Mouse (Mus musculus) cerebellum, adult 9-11 months (tissue): ENCODE results near the gene Ubap1.
A peak's percentile ranks its signal among the peaks of the same experiment; 100 is the strongest.

Experiments
- DNase-seq: peaks from one replicate; pipeline ENCODE4 v3.0.0; 2022

The Ubap1 gene

DNA sequence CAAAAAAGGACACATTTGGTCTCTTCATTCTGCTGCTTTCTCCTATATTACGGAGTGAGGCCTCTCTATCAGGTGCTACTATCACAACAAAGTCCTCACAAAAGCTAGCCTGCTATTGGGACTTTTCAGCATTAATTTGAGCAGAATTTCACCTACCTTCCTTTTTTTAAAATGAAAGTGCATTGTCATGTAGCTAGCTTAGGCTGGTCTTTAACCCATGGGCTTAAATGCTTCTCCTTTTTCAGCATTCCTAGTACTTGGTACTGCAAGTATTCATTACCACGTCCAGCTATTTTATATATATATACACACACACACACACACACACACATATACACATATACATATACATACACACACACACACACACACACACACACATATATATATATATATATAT, 9.9 kb downstream of the Ubap1 start:
- DNase-seq = no peak

DNA sequence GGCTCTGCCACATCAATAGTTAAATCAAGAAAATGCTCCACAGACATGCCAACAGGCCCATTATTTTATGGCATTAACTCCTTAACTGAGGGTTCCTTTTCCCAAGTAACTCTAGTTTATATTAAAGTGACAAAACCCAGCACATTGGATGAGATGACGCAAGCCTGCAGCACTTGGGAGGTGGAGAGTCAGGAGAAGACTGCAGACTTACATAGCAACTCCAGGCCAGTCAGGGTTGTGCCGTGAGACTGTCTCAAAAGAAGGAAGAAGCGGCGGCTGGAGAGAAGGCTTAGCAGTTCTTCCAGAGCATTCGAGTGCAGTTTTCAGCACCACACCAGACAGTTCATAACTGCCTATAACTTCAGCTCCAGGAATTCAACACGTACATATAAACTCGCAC, 10.6 kb downstream of the Ubap1 start:
- no peak for DNase-seq

- DNase-seq = no peak
Measured at GRCm38 (mm10) chr4:41361059-41361458, 12.3 kb downstream of the Ubap1 start.

DNA sequence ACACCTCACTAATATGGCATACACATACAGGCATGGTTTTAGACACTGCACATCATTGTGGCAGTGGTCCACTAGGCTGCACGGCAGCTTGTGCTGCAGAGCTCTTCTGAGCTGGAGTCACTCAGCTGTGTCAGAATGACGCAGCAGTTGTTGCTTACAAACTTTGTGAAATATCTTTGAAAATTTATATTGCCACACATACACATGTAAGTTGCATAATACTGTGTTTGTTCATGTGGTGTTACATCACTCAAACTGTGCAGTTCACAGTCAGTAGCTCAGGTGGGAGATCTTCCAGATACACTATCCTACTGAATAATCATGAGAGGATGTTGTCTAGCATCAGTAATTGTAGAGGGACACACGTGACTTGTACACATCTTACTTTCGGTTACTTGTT, 19.4 kb downstream of the Ubap1 start:
- DNase-seq = no peak

GRCm38 (mm10) chr4:41369702-41370437, 21.1 kb downstream of the Ubap1 start:
- DNase-seq = no peak

GRCm38 (mm10) chr4:41377567-41377966, 28.8 kb downstream of the Ubap1 start:
- no peak for DNase-seq

DNA sequence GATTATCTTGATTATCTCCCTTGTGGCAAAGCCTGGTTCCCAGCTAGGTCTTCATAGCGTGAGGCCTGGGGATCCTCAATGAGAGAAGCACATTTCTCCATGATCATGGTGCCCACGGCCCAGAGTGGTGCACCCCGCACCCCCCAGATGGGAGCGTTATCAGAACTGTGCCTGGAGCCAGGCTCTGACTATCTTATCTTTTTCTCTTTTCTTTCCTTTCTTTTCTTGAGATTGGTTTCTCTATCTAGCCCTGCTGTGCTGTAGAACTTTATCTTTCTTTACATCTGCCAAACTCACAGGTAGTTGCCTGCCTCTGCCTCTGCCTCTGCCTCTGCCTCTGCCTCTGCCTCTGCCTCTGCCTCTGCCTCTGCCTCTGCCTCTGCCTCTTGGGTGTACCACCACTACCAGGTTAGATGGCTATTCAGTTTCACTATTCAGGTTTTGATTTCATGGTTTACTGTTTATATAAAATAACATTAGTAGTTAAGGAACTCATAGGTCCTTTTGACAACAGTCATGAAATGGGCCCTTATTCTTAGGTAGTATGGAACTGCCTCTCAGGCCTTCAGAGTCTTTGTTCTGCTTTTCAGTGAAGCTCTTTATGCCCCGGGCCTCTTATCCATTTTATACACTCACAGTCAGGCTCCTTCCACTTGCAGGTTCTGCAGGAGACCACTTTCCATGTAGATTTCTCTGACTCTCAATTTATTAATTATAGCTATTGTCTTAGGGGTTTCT, 32.6 kb downstream of the Ubap1 start:
- no peak for DNase-seq

DNA sequence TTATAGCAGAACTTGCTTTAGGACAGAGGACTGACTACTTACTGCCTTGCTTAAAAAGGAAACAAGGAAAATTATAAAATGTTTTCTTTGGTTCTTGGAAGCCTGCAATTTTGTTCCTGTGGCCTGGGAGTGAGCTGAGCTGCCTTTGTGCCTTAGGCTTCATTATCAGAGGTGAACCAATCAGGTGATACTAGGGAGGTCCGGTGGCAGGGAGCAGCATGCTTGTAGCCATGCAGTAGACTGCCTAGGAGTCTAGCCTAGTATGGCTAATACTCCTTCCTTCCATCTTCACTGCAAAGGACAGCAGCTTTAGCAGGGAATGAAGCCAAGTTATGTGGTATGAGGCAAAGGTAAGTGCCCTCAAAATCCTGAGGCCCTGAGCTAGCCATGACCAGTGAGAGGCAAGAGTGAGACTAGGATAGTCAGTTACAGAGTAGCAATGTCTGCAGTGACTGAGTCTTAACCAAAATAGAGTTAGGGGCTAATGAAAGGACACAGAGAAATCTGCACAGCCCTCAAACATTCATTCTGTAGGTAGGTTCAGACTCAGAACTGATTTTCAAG, 37.7 kb downstream of the Ubap1 start:
- no peak for DNase-seq

DNA sequence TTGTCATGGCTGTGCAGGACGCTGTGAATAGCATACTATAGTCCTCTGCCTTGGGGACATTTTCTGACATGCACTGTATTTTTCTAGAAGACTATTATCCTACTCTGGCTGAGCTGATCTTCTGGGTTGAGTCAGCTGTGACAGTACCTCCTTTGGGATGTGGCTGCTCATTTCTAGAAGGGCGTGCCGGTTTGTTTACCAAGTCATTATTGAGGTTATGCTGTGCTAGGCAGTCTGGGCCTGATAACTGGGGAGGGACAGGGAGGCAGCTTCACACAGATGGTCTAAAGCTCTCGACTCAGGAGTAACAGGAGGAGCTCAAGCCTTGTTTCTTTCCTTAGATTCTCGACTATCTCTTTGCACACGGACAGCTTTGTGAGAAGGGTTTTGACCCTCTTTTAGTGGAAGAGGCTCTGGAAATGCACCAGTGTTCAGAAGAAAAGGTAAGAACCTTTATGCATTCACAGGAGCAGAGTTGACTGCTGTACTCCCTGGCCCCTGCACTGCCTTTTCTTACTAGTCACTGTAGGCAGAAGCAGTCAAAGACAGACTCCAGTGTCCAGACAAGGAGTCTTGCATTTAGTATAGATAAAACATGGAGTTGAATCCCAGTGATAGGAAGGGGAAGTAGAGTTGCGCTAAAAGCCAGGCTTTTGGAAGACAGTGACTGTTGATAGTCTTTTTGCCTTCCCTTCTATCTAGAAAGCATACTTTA, 39.1 kb downstream of the Ubap1 start:
- DNase-seq = no peak

DNA sequence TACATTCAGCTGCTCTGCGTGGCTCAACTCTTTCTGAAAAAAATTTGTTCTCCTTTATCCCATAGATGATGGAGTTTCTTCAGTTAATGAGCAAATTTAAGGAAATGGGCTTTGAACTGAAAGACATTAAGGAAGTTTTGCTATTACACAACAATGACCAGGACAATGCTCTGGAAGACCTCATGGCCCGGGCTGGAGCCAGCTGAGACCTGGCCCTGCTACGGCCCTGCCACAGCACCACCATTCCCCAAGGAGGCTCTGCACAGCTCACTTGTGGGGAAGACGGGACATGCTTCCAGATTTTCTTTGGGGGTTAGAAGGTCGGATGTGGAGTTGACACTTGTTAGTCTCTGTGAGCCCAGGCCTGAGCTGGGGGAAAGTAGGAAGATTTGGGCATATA, 39.8 kb downstream of the Ubap1 start:
- DNase-seq = no peak

GRCm38 (mm10) chr4:41389240-41389639, 40.4 kb downstream of the Ubap1 start:
- no peak for DNase-seq

GRCm38 (mm10) chr4:41390122-41390521, 41.3 kb downstream of the Ubap1 start:
- DNase-seq = peak; percentile 67

GRCm38 (mm10) chr4:41391015-41391414, 42.2 kb downstream of the Ubap1 start:
- no peak for DNase-seq

DNA sequence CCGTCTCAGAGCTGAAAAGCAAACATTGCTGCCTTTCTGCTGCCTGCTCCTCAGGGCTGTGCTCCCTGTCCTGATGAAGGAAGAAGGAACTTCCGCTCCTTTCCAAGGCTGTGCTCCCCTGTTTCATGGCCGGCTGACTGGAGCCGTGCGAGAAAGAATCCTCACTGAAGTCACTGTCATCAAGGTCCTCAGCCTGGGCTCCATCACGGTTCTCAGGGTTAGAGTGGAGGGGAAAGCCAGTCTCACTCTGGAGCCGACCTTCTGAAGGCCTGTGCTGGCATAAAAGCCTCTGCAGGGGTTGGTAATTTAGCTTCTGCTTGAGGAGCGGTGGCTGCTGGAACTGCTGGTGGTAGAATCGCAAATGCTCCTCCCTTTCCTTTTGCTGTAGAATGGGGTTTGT, 45.9 kb downstream of the Ubap1 start:
- no peak for DNase-seq

- DNase-seq = no peak
Measured at GRCm38 (mm10) chr4:41398353-41398752, 49.6 kb downstream of the Ubap1 start.

DNA sequence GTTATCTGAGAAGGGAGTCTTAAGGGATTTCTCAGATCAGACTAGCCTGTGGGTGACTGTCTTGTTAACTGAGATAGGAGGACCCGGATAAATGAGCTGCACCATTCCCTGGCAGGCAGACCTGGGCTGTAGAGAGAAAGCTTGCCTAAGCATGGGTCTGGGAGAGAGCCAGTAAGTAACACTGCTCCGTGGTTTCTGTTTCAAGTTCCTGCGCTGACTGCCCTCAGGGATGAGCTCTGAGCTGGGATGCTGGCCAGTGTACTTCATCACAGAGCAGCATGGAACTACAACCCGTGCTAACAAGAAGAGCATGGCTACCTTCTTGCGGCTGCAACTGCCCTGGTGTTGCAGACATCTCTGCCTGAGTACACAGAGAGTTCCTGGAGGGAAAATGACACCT, 51.1 kb downstream of the Ubap1 start:
- DNase-seq = no peak

DNA sequence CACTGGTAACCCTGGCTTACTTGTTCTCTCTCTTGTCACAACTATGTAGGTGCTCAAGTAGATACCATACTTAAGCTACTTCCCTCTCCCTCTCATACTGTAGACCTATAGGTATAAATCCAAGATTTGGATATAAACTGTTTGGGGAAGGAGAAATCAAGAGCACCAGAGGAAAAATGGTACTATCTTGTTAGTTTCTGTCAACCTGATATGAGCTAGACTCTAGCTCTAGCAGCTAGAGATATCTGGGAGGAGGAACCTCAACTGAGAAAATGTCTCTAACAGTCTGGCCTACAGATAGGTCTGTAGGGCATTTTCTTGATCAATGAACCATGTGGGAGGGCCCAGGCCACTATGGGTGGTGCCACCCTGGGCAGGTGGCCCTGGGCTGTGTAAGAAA, 52.4 kb downstream of the Ubap1 start:
- DNase-seq = no peak

DNA sequence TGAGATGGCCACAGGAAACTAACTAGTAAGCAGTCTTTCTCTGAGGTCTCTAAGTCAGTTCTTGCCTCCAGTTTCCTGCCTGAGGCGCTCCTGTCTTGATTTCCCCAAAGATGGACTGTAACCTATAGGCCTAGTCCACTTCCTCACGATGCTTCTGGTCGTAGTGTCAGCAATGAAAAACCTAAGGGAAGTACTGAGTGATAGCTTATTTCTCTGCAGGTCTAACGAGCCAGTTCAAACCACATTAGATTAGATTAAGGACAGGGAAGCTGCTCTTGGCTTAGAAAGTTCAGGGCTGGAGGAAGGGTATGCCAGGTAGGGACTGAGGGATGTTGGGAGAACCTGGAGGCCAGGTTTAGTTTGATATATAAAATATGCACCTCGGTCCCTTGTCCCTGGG, 52.8 kb downstream of the Ubap1 start:
- DNase-seq = no peak

GRCm38 (mm10) chr4:41406597-41406996, 57.8 kb downstream of the Ubap1 start:
- no peak for DNase-seq

- no peak for DNase-seq
Measured at GRCm38 (mm10) chr4:41407353-41407752, 58.6 kb downstream of the Ubap1 start.

- DNase-seq = no peak
Measured at GRCm38 (mm10) chr4:41409341-41409740, 60.5 kb downstream of the Ubap1 start.

DNA sequence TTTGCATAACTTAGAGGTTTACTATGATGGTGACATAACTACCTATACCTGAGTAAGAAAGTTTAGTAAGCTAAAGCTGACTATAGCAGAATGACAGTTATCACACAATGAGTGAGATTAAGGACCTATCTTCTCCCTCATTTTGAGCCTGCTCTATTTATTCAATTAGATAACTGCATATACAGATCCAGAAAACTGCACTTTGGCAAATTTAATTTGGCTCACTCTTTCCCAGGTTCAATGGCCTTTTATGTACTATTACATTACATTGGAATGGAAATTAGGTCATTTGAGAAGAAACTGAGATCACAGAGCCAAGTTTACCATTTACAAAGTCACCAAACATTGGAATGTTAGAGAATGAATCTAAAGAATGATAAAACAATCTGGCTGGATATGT, 68.2 kb downstream of the Ubap1 start:
- no peak for DNase-seq

DNA sequence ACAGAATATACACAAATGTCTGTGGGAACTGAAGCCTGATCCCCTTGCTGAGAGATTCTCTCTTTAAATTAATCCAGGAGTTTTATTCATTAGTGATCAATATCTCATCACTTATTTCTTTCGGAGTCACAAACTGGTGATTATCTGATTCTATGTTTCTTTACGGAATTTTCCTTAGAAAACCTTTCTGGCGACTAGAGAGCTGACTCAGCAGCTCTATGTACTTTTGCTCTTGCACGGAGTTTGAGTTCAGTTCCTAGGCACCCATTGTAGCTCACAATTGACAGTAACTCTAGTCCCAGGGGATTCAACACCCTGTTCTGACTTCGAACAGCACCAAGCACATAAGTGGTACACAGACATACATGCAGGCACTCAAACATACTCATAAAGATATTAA, 90.1 kb downstream of the Ubap1 start:
- no peak for DNase-seq
